Mouse (Mus musculus) forebrain, embryonic 12.5 days (tissue): ENCODE results near the gene Edf1. TPM values are rescaled to one million over a fixed set of nuclear protein-coding genes. Genes with fewer than 3 reads are reported as not detected.
A peak's percentile ranks its signal among the peaks of the same experiment; 100 is the strongest.

ENCODE experiments used
- ATAC-seq: fragments of 200-750 bp; cut with Nextera tagmentation; 2 replicates; pipeline ENCODE4 v1.8.0; 2017; ENCODE audit warnings: moderate TSS enrichment; ENCODE audit not compliant: low FRiP score
- H3K27ac ChIP-seq: fragments of 300-500 bp; sonication (generic); 2 replicates; pipeline ENCODE4 v1.5.1; 2016; ENCODE audit warnings: mild to moderate bottlenecking
- H3K27me3 ChIP-seq: fragments of 300-500 bp; sonication (generic); 2 replicates; pipeline ENCODE4 v1.6.1; 2016; ENCODE audit warnings: mild to moderate bottlenecking
- H3K36me3 ChIP-seq: fragments of 300-500 bp; sonication (generic); replicated peaks from 2 replicates; pipeline ENCODE4 v1.6.1; 2016; ENCODE audit warnings: mild to moderate bottlenecking
- H3K4me1 ChIP-seq: fragments of 300-500 bp; sonication (generic); 2 replicates; pipeline ENCODE4 v1.6.1; 2016
- H3K4me2 ChIP-seq: fragments of 300-500 bp; sonication (generic); 2 replicates; pipeline ENCODE4 v1.6.1; 2016; ENCODE audit warnings: mild to moderate bottlenecking, moderate library complexity
- H3K4me3 ChIP-seq: fragments of 300-500 bp; sonication (generic); replicated peaks from 2 replicates; pipeline ENCODE4 v1.5.1; 2016; ENCODE audit warnings: mild to moderate bottlenecking
- H3K9ac ChIP-seq: fragments of 300-500 bp; sonication (generic); 2 replicates; pipeline ENCODE4 v1.6.1; 2016; ENCODE audit warnings: mild to moderate bottlenecking
- H3K9me3 ChIP-seq: fragments of 300-500 bp; sonication (generic); 2 replicates; pipeline ENCODE4 v1.6.1; 2016
- WGBS: fragments of 180-500 bp; shearing (Covaris S2); methylation state at CpG from one replicate; pipeline ENCODE4 v1.1.7; 2016; 5-methylcytosine and 5-hydroxymethylcytosine counted together
- polyA plus RNA-seq: library from polyadenylated mRNA; unstranded; fragments of >200 nt; fragmentation: Nextera tagmentation; extraction: Ambion mirVana; gene quantifications from 2 replicates; pipeline ENCODE4 v1.2.1, GENCODE M21; 2016

Edf1 gene
- polyA plus RNA-seq, 1 experiment from 2014 or later = 360 TPM

DNA sequence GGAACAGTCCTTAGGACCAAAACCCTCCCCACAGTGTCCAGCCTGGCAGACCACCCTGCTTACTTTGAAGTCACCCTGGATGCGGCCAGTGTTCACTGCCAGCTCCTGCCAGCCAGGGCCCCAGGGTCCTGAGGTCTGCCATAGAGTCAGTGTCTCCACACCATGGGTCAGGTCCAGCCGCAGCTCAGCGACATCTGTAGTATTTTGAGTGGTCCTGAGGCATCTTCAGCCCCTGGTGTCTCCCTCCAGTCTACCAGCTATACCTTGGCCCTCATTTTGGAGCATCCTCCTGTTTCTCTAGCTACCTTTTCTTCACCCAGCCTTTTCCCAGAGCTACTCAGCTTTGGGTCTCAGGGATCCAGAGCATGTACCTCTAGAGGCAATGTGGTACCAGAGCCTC, 11.7 kb downstream of the Edf1 start:
- H3K36me3 ChIP-seq = peaks cover 73% of the 10 kb centered on the region
- H3K4me2 ChIP-seq = no peak overlapping the region
- no peak overlapping the region for H3K27ac ChIP-seq
- 96% methylated on average over 3 of the region's 3 CpGs for WGBS
- H3K4me3 ChIP-seq = no peak overlapping the region
- peaks cover 18% of the 10 kb centered on the region for H3K4me1 ChIP-seq
- H3K9me3 ChIP-seq = no peaks in the 10 kb centered on the region
- no peak for ATAC-seq
- no peaks in the 10 kb centered on the region for H3K27me3 ChIP-seq
- H3K9ac ChIP-seq = no peak overlapping the region

DNA sequence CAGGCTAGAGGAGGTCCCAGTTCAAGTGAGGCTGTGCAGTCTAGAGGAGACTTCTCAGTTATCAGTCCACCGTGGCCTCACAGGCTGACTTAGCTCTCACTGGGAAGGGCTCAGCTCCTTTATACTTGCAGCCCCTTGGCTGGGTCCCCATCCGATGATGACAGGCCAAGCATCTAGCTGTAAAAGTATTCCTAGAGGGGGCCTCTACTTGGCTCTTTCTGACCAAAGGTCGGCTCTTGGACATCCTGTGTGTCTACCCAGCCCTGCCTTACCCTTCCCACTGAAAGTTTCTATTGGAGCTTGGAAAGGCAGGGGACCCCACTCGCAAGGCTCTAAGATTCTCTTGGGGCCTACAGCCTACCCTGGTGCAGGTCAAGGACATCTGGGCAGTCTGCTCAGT, 13.6 kb downstream of the Edf1 start:
- peaks cover 54% of the 10 kb centered on the region for H3K36me3 ChIP-seq
- no peak overlapping the region for H3K27ac ChIP-seq

DNA sequence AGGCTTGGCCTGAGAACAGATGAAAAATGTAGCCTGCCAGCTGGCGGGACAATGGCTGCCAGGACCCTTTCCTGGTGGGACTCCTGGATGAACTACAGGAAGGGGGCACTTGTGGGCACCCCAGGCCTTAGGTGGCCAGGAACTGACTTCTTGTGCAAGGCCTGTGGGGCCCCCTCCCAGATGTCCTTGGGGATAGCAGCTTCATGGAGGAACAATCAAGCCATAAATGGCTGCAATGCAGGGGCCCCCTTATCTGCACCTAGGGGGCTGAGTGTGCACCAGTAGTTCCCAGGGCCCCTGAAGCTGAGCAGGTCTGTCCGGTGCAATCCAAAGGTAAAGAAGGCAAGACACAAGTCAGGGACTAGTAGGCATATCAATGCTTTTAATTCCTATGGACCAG, 15.4 kb downstream of the Edf1 start:
- Histone ChIP-seq H3K36me3 (peaks cover 38% of the 10 kb centered on the region), H3K27ac (no peak overlapping the region), H3K4me2 (peak overlapping the region; percentile 74), H3K27me3 (peaks cover 26% of the 10 kb centered on the region), H3K4me3 (no peak overlapping the region), H3K9ac (no peak overlapping the region), H3K4me1 (peaks cover 38% of the 10 kb centered on the region), H3K9me3 (no peaks in the 10 kb centered on the region)
- WGBS = 92% methylated on average over 2 of the region's 2 CpGs
- ATAC-seq = no peak

More for the DNA sequence above, 13.6 kb downstream of the Edf1 start:
- no peak overlapping the region for H3K4me2 ChIP-seq
- peaks cover 26% of the 10 kb centered on the region for H3K4me1 ChIP-seq
- no peak overlapping the region for H3K4me3 ChIP-seq
- no peak overlapping the region for H3K9ac ChIP-seq
- WGBS = 85% methylated on average over 4 of the region's 4 CpGs
- H3K9me3 ChIP-seq = no peaks in the 10 kb centered on the region
- H3K27me3 ChIP-seq = peaks cover 8% of the 10 kb centered on the region
- no peak for ATAC-seq

DNA sequence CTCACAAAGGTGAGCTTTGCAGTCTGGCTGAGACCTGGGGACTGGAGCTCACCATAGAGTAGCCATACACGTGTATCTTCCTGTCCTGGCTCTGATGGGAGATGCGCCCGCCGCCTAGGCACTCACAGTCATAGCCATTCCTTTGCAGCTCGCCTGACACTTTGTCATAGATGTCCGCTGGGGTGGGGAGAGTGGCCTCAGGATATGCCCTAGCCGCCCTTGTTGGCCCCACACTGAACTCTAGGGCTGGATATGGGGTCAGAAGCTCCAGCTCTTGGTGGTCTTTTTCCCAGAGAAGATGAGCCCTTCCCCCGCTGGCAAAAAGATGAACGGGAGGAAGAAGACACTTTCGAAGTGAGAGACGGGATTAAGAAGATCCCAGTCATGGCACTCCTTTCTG, 16.5 kb downstream of the Edf1 start:
- peaks cover 46% of the 10 kb centered on the region for H3K4me1 ChIP-seq
- peaks cover 37% of the 10 kb centered on the region for H3K27me3 ChIP-seq
- 18% methylated on average over 11 of the region's 11 CpGs for WGBS
- H3K9me3 ChIP-seq = no peaks in the 10 kb centered on the region
- peak overlapping the region; percentile 65 for H3K9ac ChIP-seq
- H3K36me3 ChIP-seq = peaks cover 27% of the 10 kb centered on the region
- peak overlapping the region; percentile 61 for H3K4me3 ChIP-seq
- no peak overlapping the region for H3K27ac ChIP-seq
- ATAC-seq = 0 out of 2 replicates have a peak, but pooled peaks have one; percentile 1
- H3K4me2 ChIP-seq = peak overlapping the region; percentile 74

DNA sequence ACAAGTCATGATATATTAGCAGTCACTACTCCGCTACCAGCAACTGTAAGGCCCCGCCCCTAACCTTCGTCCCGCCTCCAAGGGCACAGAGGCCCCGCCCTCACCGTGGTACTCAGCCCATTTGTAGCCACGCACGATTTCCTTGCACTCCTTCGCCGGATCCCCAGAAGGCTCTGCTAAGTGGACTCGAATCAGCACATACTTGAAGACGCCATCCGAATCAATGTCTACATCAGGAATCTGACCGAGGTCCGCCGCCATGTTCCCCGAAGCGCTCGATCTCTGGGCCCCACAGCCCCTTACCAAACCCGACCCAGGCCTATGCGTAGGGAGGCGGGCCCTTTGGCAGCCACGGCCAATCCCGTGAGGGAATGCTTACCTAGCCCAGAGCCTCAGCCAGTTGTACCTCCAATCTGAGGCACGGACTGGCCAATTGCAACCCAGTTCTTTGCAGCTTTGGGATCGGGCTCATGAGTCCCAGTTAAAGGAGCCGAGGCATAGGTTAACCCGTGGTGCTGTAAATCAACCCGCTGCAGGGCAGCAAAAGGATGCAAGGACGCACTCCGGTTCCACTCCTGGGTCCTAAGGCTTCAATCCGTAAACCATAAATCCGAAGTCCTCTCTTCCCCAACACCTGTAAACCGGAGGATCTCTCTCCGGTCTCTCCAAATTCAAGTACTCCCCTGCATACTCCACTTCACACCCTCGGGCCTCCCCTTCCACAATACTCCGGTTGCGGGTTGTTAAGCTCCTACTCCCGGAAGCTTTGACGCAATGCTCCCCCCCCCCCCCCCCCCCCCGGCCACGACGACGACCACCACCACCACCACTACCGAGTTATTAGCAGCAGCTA, 17.2 kb downstream of the Edf1 start, which contains the start of the genes Mamdc4 and Phpt1:
Gene Mamdc4, minus strand, starts transcription at position 267 of the 853 bp plus-strand sequence.
Gene Phpt1, minus strand, starts transcription at position 646 of the 853 bp plus-strand sequence.
- H3K4me1 ChIP-seq = peaks cover 53% of the 10 kb centered on the region
- ATAC-seq = peak; percentile 98
- under 1% methylated on average over 42 of the region's 45 CpGs for WGBS

DNA sequence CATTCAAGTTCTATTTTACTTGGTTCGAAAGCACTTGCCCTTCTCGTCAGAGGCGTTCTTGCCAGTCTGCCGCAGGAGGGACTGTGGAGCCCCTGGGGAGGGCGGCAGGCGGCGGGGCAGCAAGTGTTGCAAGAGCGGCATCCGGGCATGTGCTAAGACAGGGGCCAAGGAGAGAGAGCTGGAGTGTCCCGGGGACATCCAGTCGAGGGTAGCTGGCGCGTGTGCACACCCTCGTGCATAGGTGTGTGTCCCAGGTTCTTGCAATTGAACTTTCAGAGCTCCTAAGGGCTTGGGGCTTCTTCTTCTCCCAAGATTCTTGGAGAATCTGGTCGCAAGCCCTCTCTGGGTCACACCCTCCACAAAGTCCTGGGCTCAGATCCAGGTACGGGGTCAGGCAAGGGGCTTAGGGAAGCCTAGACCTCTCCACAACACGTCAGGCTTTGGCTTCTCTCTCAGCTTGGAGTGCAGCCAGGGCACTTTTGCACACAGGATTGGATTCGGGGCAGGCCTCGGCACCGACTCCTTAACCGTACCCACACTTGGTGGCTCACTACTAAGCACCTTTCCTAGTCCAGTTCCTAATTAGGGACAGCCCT, 17.9 kb downstream of the Edf1 start:
- Histone ChIP-seq H3K9me3 (no peaks in the 10 kb centered on the region), H3K27me3 (peaks cover 51% of the 10 kb centered on the region)

More for the DNA sequence above, 17.2 kb downstream of the Edf1 start, which contains the start of the genes Mamdc4 and Phpt1:
- peak within 1 kb of the TSS; percentile 85 for H3K27ac ChIP-seq
- peak within 1 kb of the TSS; percentile 65 for H3K9ac ChIP-seq
- peak within 1 kb of the TSS; percentile 61 for H3K4me3 ChIP-seq
- peak within 1 kb of the TSS; percentile 74 for H3K4me2 ChIP-seq
- peaks cover 21% of the 10 kb centered on the region for H3K36me3 ChIP-seq
- peaks cover 43% of the 10 kb centered on the region for H3K27me3 ChIP-seq
- no peaks in the 10 kb centered on the region for H3K9me3 ChIP-seq

DNA sequence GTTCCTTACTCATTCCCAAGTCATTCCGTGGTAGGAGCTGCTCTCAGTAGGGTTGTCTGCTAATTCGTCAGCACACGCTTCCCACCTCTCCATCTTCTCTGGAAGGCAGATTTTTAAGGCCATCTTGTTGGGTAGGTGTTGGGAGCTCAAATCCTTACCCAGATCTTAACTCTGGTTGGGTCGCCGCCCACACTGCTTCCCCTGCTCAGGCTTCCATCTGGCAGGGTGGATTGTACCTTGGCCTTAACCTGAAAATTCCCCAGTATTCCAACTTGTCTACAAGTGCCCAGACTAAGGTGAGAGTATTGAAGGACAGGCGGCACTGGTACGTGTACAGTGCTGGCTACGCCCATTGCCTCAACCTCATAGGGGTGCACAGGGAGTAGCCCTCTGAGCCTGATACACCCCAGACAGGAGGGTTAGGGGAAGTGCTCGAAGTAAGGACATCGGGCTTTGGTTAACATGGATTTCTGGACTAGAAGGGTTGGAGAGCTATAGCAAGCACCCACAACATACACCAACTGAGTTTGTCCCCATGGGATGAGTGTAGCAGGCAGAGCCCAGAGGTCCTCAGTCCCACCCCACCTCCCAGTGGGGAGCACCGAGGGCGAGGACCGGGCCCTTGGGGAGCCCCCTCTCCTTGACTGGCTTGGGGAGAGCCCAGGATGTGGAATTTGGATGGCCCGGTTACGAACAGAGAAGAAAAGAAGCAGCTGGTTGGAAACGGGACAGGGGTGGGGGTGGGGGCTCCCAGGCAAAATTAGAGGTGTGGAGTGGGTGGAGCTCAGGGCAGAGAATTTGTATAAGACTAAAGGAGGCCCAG, 18.6 kb downstream of the Edf1 start:
- Histone ChIP-seq H3K27me3 (peaks cover 58% of the 10 kb centered on the region), H3K27ac (no peak overlapping the region), H3K9me3 (no peaks in the 10 kb centered on the region), H3K4me2 (peak overlapping the region; percentile 74; the same call in 1 of the 2 replicates), H3K4me3 (no peak overlapping the region), H3K36me3 (peaks cover 8% of the 10 kb centered on the region), H3K4me1 (peaks cover 59% of the 10 kb centered on the region), H3K9ac (no peak overlapping the region)
- ATAC-seq = no peak
- 67% methylated on average over 16 of the region's 16 CpGs for WGBS

More for the DNA sequence above, 17.9 kb downstream of the Edf1 start:
- H3K27ac ChIP-seq = peak overlapping the region; percentile 82
- peak overlapping the region; percentile 74 for H3K4me2 ChIP-seq
- H3K4me1 ChIP-seq = peaks cover 55% of the 10 kb centered on the region
- peak overlapping the region; percentile 61 for H3K4me3 ChIP-seq
- peaks cover 14% of the 10 kb centered on the region for H3K36me3 ChIP-seq
- H3K9ac ChIP-seq = peak overlapping the region; percentile 65
- ATAC-seq = no peak; the same call in 1 of the 2 replicates
- 18% methylated on average over 21 of the region's 21 CpGs for whole genome bisulfite sequencing

DNA sequence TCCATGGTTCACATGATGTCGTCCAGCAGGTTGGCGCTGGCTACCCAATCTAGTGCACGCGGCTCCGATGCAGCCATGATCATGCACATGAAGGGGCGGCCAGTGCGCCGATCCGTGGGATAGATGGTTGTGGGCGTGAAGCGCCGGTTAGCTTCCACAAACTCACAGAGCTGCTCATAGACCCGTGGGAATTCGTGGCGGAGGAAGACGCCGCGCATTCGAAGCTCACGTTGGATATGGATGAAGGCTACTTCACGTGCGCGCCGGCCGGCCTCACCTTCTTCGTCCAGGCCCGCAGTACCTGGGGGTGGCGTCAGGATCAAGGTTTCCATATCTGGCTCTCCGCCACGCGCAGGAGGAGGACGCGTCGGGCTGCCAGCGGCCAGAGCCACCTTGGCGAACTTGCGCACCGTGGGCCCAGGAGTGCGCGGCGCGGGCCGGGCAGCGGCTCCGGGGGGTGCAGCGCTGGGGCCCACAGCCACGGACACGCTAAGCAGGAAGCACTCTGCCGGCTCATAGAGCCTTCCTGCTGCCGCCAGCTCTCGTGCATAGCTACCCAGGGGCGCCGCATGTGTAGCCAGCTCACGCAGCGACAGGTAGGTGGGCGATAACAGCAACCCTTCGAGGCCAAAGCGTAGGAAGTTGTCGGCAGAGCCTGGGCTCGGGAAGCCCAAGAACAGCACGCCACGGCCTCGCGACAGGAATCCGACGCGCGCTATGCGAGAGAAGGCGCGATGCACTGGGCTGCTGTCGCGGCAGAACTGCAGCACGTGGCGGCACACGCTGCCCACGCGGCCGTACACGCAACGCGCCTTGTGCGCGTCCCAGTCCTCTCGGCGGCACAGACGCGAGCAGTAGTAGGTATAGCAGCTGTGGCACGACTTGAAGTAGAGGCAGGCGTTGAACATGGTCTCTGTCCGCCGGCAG, 19.6 kb downstream of the Edf1 start:
- 13% methylated on average over 92 of the region's 92 CpGs for WGBS
- Histone ChIP-seq H3K27ac (no peak overlapping the region), H3K36me3 (no peaks in the 10 kb centered on the region; the same call in 1 of the 2 replicates), H3K9ac (no peak overlapping the region; the same call in 1 of the 2 replicates), H3K4me1 (peaks cover 67% of the 10 kb centered on the region), H3K27me3 (peaks cover 60% of the 10 kb centered on the region), H3K4me3 (peak overlapping the region; percentile 30), H3K9me3 (no peaks in the 10 kb centered on the region), H3K4me2 (peak overlapping the region; percentile 44)
- no peak for ATAC-seq

DNA sequence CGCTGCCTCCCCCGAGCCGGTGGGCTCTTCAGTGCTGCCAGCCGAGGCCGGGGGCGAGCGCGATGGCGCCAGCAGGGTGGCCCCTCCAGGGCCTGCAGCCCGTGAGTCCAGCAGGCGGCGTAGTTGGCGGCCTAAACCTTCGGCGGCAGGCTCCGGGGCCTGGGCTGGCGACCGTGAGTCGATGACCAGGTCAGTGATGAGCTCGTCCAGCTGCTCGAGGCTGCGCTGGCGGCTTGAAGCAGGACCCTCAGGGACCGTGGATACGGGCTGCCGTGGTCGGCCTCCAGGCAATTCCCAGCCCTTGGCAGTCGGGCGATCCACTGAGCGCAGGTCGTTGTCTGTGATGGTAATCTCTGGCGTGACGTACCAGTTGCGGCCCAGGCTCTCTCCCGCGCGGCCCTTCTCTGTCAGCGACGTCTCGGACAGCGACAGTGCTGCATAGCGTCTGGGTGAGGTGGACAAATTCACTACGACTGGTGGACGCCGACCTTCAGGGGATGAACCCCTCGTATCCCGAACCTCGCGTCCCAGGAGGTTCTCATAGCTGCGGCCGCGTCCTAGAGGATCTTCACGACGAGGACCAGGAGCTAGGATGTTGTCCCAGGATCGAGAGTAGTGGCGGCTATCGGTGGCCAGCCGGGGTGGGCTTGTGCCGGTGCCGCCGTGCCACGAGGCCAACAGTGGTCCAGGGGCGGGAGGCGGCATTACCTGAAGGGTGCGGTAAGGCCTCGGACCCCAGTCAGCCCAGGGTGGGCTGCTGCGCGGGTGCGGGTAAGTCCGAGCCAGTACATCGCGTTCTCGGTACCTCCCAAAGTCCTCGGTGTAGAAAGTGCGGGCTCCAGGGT, 20.5 kb downstream of the Edf1 start:
- H3K4me2 ChIP-seq = peak overlapping the region; percentile 44
- H3K4me1 ChIP-seq = peaks cover 69% of the 10 kb centered on the region
- H3K9ac ChIP-seq = no peak overlapping the region; the same call in 1 of the 2 replicates
- peaks cover 60% of the 10 kb centered on the region for H3K27me3 ChIP-seq
- H3K4me3 ChIP-seq = peak overlapping the region; percentile 30
- WGBS = 4% methylated on average over 75 of the region's 75 CpGs
- peaks cover 6% of the 10 kb centered on the region for H3K36me3 ChIP-seq
- no peak for ATAC-seq
- no peak overlapping the region for H3K27ac ChIP-seq
- no peaks in the 10 kb centered on the region for H3K9me3 ChIP-seq
